Mouse (Mus musculus): ENCODE results near the gene Ppm1d. TPM values are rescaled to one million over a fixed set of nuclear protein-coding genes. Genes with fewer than 3 reads are reported as not detected.
A peak's percentile ranks its signal among the peaks of the same experiment; 100 is the strongest.

Ppm1d gene
- polyA plus RNA-seq, 1 experiment from 2014 or later = 18.7 TPM

DNA sequence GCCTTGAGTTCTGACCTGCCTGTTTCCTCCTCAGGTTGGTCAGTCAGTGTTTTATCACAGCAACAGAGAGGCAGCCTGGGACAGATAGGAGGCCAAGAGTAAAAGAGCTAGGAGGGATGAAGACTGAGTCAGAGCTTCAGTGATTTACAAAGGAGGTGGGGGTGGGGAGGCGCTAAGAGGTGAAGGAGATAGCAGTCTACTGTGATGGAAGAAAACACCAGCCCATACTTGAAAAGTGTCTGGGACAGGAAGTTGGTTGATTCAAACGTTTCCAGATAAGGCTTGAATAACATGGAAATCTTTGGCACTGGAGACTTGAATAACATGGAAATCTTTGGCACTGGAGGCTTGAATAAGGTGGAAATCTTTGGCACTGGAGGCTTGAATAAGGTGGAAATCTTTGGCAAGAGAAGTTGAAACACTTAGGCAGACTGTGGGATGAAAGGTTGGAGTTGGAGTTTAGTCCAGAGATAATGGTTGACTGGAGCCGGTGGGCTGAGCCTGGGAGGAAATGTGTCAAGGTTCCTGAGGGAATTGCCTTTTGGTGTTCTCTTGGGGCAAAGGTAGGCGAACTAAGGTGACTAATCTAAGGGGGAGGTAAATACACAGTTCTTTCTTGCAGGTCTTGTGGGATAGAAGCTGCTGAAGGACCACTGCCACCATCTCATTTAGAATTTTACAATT is 4.3 kb upstream of the Ppm1d start:
- ATAC-seq (replicated peaks; ENCODE audit: low FRiP score, low read depth) (no peak), DNase-seq (ENCODE audit: low spot score) (no peak)
- TF ChIP-seq CTCF (IDR thresholded peaks at IDR 0.05; ENCODE audit: low read depth) = no peak
- WGBS = 45% methylated on average over 4 of the region's 4 CpGs
- no peak overlapping the region for H3K27ac ChIP-seq
- H3K27me3 ChIP-seq (ENCODE audit: insufficient read depth, low read length) = no peaks in the 10 kb centered on the region
- H3K36me3 ChIP-seq (ENCODE audit: insufficient read depth, low read length) = no peaks in the 10 kb centered on the region
- no peaks in the 10 kb centered on the region for H3K4me1 ChIP-seq (replicated peaks; ENCODE audit: insufficient read depth, low read length)
- no peak overlapping the region for H3K4me2 ChIP-seq (ENCODE audit: low read length)
- H3K9ac ChIP-seq (ENCODE audit: low read depth, low read length) = no peak overlapping the region
- H3K4me3 ChIP-seq (replicated peaks; ENCODE audit: low read depth, low read length) = no peak overlapping the region
- H3K9me3 ChIP-seq (replicated peaks; ENCODE audit: low read length) = no peaks in the 10 kb centered on the region

DNA sequence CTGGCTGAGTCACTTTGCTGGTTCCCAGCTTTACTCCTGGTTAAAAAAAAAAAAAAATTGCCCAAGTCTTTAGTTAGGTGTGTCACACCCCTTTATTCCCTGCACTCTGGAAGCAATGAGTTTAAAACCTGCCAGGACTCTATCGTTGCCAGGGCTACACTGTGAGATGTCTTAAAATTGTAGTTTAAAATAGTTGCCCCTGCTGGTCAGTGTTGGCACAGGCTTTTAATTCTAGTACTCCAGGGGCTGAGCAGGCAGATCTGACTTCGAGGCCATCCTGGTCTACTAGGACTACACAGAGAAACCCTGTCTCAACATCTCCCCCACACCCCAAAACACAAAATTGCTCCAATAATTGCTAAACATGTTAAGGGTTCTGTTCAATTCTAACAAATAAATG is 2.2 kb upstream of the Ppm1d start:
- no peaks in the 10 kb centered on the region for H3K36me3 ChIP-seq (ENCODE audit: insufficient read depth, low read length)
- 73% methylated on average over 2 of the region's 2 CpGs for WGBS
- ATAC-seq (replicated peaks; ENCODE audit: low FRiP score, low read depth) (no peak), DNase-seq (ENCODE audit: low spot score) (no peak)
- H3K9ac ChIP-seq (ENCODE audit: low read depth, low read length) = no peak overlapping the region
- H3K27ac ChIP-seq = no peak overlapping the region
- H3K4me2 ChIP-seq (ENCODE audit: low read length) = no peak overlapping the region
- no peaks in the 10 kb centered on the region for H3K9me3 ChIP-seq (replicated peaks; ENCODE audit: low read length)
- no peak overlapping the region for H3K4me3 ChIP-seq (replicated peaks; ENCODE audit: low read depth, low read length)
- H3K27me3 ChIP-seq (ENCODE audit: insufficient read depth, low read length) = no peaks in the 10 kb centered on the region
- peaks cover 8% of the 10 kb centered on the region; the same call in 1 of the 2 replicates for H3K4me1 ChIP-seq (replicated peaks; ENCODE audit: insufficient read depth, low read length)
- peak; percentile 33 for TF ChIP-seq CTCF (IDR thresholded peaks at IDR 0.05; ENCODE audit: low read depth)

DNA sequence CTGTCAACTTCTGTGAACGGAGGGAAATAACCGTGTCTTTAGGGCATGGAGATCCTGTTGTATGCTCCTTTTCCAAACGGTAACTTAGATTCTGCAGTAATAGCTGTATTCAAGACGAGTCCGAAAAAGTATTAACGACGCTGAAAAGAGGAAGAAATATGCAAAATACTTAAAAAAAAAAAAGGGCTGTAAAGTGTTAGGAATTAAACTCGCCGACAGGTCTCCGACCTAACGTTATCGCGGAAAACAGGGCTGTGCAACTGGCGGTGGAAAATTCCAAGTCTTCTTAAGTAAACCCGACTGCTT is 684 bp upstream of the Ppm1d start:
- no peak for ATAC-seq (replicated peaks; ENCODE audit: low FRiP score, low read depth)
- Histone ChIP-seq H3K27ac (peak overlapping the region; percentile 87), H3K36me3 (ENCODE audit: insufficient read depth, low read length) (no peaks in the 10 kb centered on the region), H3K27me3 (ENCODE audit: insufficient read depth, low read length) (no peaks in the 10 kb centered on the region), H3K4me3 (replicated peaks; ENCODE audit: low read depth, low read length) (peak overlapping the region; percentile 99), H3K9ac (ENCODE audit: low read depth, low read length) (peak overlapping the region; percentile 52), H3K4me2 (ENCODE audit: low read length) (peak overlapping the region; percentile 67), H3K4me1 (replicated peaks; ENCODE audit: insufficient read depth, low read length) (peaks cover 8% of the 10 kb centered on the region; the same call in 1 of the 2 replicates), H3K9me3 (replicated peaks; ENCODE audit: low read length) (no peaks in the 10 kb centered on the region)
- WGBS = 2% methylated on average over 15 of the region's 15 CpGs
- TF ChIP-seq CTCF (IDR thresholded peaks at IDR 0.05; ENCODE audit: low read depth) = no peak
- no peak for DNase-seq (ENCODE audit: low spot score)

DNA sequence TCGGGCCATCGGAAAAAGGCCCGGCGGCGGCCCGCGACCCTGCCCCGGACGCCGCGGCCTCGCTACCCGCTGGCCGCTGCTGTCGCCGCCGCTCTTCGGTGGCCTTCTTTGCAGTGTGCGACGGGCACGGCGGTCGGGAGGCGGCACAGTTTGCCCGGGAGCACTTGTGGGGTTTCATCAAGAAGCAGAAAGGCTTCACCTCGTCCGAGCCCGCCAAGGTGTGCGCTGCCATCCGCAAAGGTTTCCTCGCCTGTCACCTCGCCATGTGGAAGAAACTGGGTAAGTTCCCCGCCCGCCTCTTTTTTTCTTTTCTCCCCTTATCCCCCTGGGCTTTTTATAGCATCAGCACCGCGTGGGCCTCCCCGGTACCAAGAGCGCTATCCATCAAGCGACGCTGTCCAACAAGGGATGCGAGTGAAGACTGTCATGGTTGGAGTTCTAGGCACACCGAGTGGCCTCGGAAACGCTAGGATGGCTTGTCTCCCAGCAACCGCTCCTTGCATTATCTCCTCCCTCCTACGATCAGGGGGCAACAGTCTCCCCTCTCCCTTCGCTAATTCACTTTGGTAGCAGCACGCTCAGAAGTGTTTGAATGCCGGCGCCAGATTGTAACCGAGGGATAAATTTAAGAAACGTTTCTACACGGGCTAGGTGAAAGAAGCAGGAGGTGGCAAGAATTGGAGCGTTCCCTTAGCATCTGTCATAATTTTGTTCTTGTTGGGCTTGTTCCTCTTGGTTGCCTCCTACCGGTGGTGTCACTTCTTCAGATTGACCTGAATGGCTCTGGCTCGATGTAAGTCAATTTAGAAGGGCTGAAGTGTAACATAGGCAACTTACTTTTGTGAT is 824 bp downstream of the Ppm1d start:
- no peak; the same call in 1 of the 2 replicates for ATAC-seq (replicated peaks; ENCODE audit: low FRiP score, low read depth)

DNA sequence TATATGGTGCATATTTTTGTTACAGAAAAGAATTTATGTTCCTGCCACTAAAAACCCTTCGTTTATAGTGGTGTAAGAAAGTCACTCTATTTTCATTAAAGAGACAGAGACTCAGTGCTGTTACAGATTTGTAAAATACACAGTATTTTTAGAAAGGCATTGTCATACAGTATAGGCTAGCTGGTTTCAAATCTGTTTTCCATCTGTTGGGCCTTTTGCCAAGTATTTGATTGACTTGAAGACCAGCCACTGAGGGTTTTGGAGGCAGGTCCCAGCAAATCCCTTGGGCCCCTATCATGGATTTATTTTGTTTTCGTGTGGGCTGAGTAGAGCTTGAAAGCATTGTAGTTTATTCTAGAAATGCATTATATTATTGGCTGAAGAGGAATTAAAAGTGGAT is 1.8 kb downstream of the Ppm1d start:
- no peak for ATAC-seq (replicated peaks; ENCODE audit: low FRiP score, low read depth)
- DNase-seq (ENCODE audit: low spot score) = peak; percentile 91
- Histone ChIP-seq H3K27me3 (ENCODE audit: insufficient read depth, low read length) (no peaks in the 10 kb centered on the region), H3K4me2 (ENCODE audit: low read length) (peak overlapping the region; percentile 86), H3K27ac (no peak overlapping the region), H3K36me3 (ENCODE audit: insufficient read depth, low read length) (no peaks in the 10 kb centered on the region), H3K9ac (ENCODE audit: low read depth, low read length) (no peak overlapping the region), H3K4me1 (replicated peaks; ENCODE audit: insufficient read depth, low read length) (peaks cover 8% of the 10 kb centered on the region; the same call in 1 of the 2 replicates), H3K4me3 (replicated peaks; ENCODE audit: low read depth, low read length) (peak overlapping the region; percentile 99), H3K9me3 (replicated peaks; ENCODE audit: low read length) (no peaks in the 10 kb centered on the region)
- TF ChIP-seq CTCF (IDR thresholded peaks at IDR 0.05; ENCODE audit: low read depth) = no peak
- 9% methylated on average over 2 of the region's 2 CpGs for WGBS

More for the DNA sequence above, 824 bp downstream of the Ppm1d start:
- peak overlapping the region; percentile 94 for H3K27ac ChIP-seq
- WGBS = under 1% methylated on average over 55 of the region's 56 CpGs
- H3K9ac ChIP-seq (ENCODE audit: low read depth, low read length) = peak overlapping the region; percentile 98
- no peaks in the 10 kb centered on the region for H3K9me3 ChIP-seq (replicated peaks; ENCODE audit: low read length)
- H3K27me3 ChIP-seq (ENCODE audit: insufficient read depth, low read length) = no peaks in the 10 kb centered on the region
- DNase-seq (ENCODE audit: low spot score) = peak; percentile 71
- H3K4me3 ChIP-seq (replicated peaks; ENCODE audit: low read depth, low read length) = peak overlapping the region; percentile 99
- peak overlapping the region; percentile 86 for H3K4me2 ChIP-seq (ENCODE audit: low read length)
- peak; percentile 57 for TF ChIP-seq CTCF (IDR thresholded peaks at IDR 0.05; ENCODE audit: low read depth)
- peaks cover 8% of the 10 kb centered on the region; the same call in 1 of the 2 replicates for H3K4me1 ChIP-seq (replicated peaks; ENCODE audit: insufficient read depth, low read length)
- H3K36me3 ChIP-seq (ENCODE audit: insufficient read depth, low read length) = no peaks in the 10 kb centered on the region

DNA sequence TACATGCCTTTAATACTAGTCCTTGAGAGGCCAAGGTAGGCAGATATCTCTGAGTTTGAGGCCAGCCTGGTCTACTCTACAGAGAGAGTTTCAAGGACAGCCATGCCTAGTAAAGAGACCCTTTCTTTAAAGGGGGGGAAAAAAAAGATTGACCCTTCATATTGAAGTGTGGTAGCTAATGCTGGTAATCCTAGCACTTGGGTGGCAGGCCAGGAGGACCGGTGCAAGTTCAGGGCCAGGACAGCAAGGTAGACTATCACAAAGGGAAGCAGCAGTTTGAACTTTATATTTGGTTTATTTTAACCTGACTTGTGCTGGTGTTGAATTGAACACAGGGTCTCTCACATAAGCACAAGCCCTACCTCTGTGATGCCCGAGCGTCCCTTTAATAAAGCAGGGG is 2.3 kb downstream of the Ppm1d start:
- WGBS = 80% methylated on average over 3 of the region's 3 CpGs
- H3K4me3 ChIP-seq (replicated peaks; ENCODE audit: low read depth, low read length) = peak overlapping the region; percentile 99
- no peak for TF ChIP-seq CTCF (IDR thresholded peaks at IDR 0.05; ENCODE audit: low read depth)
- peaks cover 8% of the 10 kb centered on the region; the same call in 1 of the 2 replicates for H3K4me1 ChIP-seq (replicated peaks; ENCODE audit: insufficient read depth, low read length)
- peak overlapping the region; percentile 86 for H3K4me2 ChIP-seq (ENCODE audit: low read length)
- no peaks in the 10 kb centered on the region for H3K36me3 ChIP-seq (ENCODE audit: insufficient read depth, low read length)
- H3K9ac ChIP-seq (ENCODE audit: low read depth, low read length) = 0 out of 2 replicates have a peak overlapping the region, but pooled peaks have one; percentile 35
- no peak for DNase-seq (ENCODE audit: low spot score)
- no peaks in the 10 kb centered on the region for H3K9me3 ChIP-seq (replicated peaks; ENCODE audit: low read length)
- ATAC-seq (replicated peaks; ENCODE audit: low FRiP score, low read depth) = no peak
- no peak overlapping the region for H3K27ac ChIP-seq
- H3K27me3 ChIP-seq (ENCODE audit: insufficient read depth, low read length) = no peaks in the 10 kb centered on the region
